Mouse (Mus musculus): Measurements from ENCODE around the gene Gramd1a. TPM values are rescaled to one million over a fixed set of nuclear protein-coding genes. Genes with fewer than 3 reads are reported as not detected.
A peak's percentile ranks its signal among the peaks of the same experiment; 100 is the strongest.

Gene Gramd1a
- polyA plus RNA-seq, 1 experiment from 2014 or later = 202 TPM

GRCm38 (mm10) chr7:31163666-31164577, 8.2 kb upstream of the Gramd1a start:
- H3K27me3 ChIP-seq = no peaks in the 10 kb centered on the region
- H3K36me3 ChIP-seq = no peaks in the 10 kb centered on the region
- H3K27ac ChIP-seq = no peak overlapping the region
- H3K4me1 ChIP-seq = no peaks in the 10 kb centered on the region
- H3K4me3 ChIP-seq = no peak overlapping the region
- peaks cover 5% of the 10 kb centered on the region; the same call in 1 of the 2 replicates for H3K9me3 ChIP-seq (replicated peaks)
- H3K9ac ChIP-seq = no peak overlapping the region
- no peak overlapping the region for H3K4me2 ChIP-seq (replicated peaks)
- ATAC-seq (ENCODE audit: low FRiP score) = peak; percentile 63
- WGBS = 61% methylated on average over 3 of the region's 3 CpGs

DNA sequence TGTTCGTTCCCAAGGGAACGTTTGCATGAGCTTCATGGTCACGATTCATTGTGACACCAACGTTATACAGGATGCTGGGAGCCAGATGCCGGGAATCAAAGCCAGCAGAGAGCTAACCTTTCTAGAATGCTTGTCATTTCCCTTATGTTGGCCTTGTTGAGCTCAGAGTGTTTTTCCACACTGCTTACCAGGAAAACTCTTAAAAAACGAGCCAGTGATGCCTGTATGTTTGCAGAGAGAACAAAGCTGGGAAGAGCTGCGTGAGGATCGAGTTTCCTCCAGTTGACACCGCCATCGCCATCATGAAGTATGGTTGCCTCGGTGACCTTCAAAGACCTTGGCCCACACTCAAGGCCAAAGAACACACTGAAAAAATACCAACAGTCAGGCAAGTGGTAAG, 6.6 kb upstream of the Gramd1a start:
- H3K27me3 ChIP-seq = no peaks in the 10 kb centered on the region
- H3K9me3 ChIP-seq (replicated peaks) = peaks cover 5% of the 10 kb centered on the region; the same call in 1 of the 2 replicates
- no peaks in the 10 kb centered on the region for H3K36me3 ChIP-seq
- no peak overlapping the region for H3K4me3 ChIP-seq
- no peak overlapping the region for H3K27ac ChIP-seq
- no peaks in the 10 kb centered on the region for H3K4me1 ChIP-seq
- no peak overlapping the region for H3K9ac ChIP-seq
- WGBS = 71% methylated on average over 11 of the region's 11 CpGs
- H3K4me2 ChIP-seq (replicated peaks) = no peak overlapping the region
- ATAC-seq (ENCODE audit: low FRiP score) = no peak

DNA sequence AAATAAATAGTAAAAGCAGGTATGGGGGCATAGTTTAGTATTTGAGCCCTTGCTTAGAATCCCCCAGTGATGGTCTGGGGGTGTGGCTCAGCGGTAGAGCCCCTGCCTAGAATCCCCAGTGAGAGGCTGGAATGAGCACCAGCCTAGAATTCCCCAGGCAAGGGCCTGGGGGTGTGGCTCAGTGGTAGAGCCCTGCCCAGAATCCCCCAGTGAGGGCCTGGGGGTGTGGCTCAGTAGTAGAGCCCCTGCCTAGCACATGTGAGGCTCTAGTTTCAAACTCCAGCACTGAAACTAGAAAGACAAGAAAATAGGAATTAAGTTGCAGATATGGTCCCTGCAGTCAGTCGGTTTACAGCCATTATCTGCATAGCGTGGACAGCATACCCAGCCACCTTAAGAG, 6.1 kb upstream of the Gramd1a start:
- no peaks in the 10 kb centered on the region for H3K4me1 ChIP-seq
- H3K9ac ChIP-seq = no peak overlapping the region
- ATAC-seq (ENCODE audit: low FRiP score) = no peak
- peaks cover 5% of the 10 kb centered on the region; the same call in 1 of the 2 replicates for H3K9me3 ChIP-seq (replicated peaks)
- no peaks in the 10 kb centered on the region for H3K27me3 ChIP-seq
- WGBS = 60% methylated on average over 3 of the region's 3 CpGs
- H3K4me3 ChIP-seq = no peak overlapping the region
- H3K36me3 ChIP-seq = no peaks in the 10 kb centered on the region
- no peak overlapping the region for H3K4me2 ChIP-seq (replicated peaks)
- no peak overlapping the region for H3K27ac ChIP-seq

DNA sequence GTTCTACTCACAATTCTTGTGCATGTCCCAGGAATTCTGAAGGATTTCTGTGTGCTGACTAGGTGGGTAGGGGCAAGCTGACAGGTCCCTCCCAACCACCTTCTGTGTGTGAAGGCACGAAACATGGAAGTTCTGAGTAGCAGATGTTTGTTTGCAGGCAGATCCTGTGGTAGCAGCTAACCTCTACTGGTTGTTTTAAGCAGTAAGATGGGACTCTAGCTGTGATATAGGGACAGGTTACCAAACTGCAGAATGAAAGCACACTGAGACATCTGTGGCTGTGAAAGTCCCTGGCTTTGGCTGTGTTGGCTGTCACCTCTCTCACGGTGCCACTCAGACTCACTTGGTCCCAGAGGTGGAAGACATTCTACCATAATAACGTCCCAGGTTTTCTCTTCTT, 5.5 kb upstream of the Gramd1a start:
- WGBS = 81% methylated on average over 3 of the region's 3 CpGs

GRCm38 (mm10) chr7:31160763-31161162, 5.1 kb upstream of the Gramd1a start:
- WGBS = 93% methylated on average over 5 of the region's 5 CpGs
- Histone ChIP-seq H3K4me2 (replicated peaks) (no peak overlapping the region), H3K9me3 (replicated peaks) (peaks cover 2% of the 10 kb centered on the region; the same call in 1 of the 2 replicates), H3K27ac (no peak overlapping the region), H3K9ac (no peak overlapping the region), H3K4me1 (peaks cover 2% of the 10 kb centered on the region; the same call in 1 of the 2 replicates), H3K36me3 (no peaks in the 10 kb centered on the region), H3K4me3 (no peak overlapping the region), H3K27me3 (no peaks in the 10 kb centered on the region)
- no peak for ATAC-seq (ENCODE audit: low FRiP score)

More for the DNA sequence above, 5.5 kb upstream of the Gramd1a start:
- Histone ChIP-seq H3K4me1 (no peaks in the 10 kb centered on the region; the same call in 1 of the 2 replicates), H3K4me3 (no peak overlapping the region), H3K9me3 (replicated peaks) (peaks cover 5% of the 10 kb centered on the region; the same call in 1 of the 2 replicates), H3K27ac (no peak overlapping the region), H3K9ac (no peak overlapping the region), H3K36me3 (no peaks in the 10 kb centered on the region), H3K4me2 (replicated peaks) (no peak overlapping the region), H3K27me3 (no peaks in the 10 kb centered on the region)
- no peak for ATAC-seq (ENCODE audit: low FRiP score)

DNA sequence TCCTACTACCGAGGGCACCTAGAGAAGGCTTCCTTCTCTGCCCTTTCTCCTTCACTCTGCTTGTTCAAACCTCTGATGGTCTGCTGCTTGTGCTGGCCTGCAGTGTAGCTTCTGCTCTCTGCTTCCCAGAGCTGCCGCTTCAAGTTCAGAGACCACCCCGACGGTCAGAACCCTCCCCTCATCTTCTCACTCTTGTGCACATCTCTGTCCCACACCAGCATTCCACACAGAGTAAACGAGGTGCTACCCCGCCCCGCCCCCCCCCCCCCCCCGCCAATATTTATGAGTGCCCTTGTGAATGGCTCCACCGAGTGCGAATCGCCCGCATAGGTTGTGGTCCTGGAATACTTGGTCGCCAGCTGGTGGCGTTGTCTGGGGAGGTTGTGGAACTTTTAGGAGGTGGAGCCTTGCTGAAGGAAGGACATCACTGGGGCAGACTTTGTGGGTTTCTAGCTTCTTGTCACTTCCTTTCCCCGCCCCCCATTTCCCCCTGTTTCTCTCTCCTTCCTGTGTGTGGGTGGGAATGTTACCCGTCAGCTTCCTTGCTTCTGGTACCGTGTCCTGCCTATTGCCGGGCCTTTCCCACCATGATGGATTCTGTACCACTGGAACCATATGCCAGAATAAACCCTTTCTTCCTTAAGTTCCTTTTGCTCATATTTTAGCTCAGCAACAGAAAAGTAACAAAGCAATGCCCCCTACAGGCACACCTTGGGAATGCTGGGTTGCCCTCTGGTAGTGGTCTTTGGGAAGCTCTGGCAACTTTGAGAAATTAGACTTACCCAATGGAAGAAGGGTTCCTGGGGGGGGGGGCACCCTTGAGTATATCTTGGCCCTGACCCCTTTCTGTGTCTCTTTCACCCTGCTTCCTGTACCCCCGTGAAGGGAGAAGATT, 585 bp upstream of the Gramd1a start:
- Histone ChIP-seq H3K27ac (no peak overlapping the region), H3K9ac (no peak overlapping the region), H3K27me3 (no peaks in the 10 kb centered on the region), H3K4me1 (peaks cover 12% of the 10 kb centered on the region), H3K36me3 (no peaks in the 10 kb centered on the region), H3K9me3 (replicated peaks) (no peaks in the 10 kb centered on the region), H3K4me2 (replicated peaks) (no peak overlapping the region; the same call in 1 of the 2 replicates), H3K4me3 (no peak overlapping the region)
- 40% methylated on average over 16 of the region's 19 CpGs for WGBS
- ATAC-seq (ENCODE audit: low FRiP score) = no peak

- H3K4me2 ChIP-seq (replicated peaks) = no peak overlapping the region
- H3K9me3 ChIP-seq (replicated peaks) = no peaks in the 10 kb centered on the region
- H3K36me3 ChIP-seq = no peaks in the 10 kb centered on the region
- H3K4me3 ChIP-seq = no peak overlapping the region
- peaks cover 23% of the 10 kb centered on the region for H3K4me1 ChIP-seq
- no peak for ATAC-seq (ENCODE audit: low FRiP score)
- H3K9ac ChIP-seq = no peak overlapping the region
- H3K27me3 ChIP-seq = no peaks in the 10 kb centered on the region
- H3K27ac ChIP-seq = no peak overlapping the region
- WGBS = 93% methylated on average over 6 of the region's 6 CpGs
These were observed 2.0 kb downstream of the Gramd1a start for GRCm38 (mm10) chr7:31153536-31154320.

DNA sequence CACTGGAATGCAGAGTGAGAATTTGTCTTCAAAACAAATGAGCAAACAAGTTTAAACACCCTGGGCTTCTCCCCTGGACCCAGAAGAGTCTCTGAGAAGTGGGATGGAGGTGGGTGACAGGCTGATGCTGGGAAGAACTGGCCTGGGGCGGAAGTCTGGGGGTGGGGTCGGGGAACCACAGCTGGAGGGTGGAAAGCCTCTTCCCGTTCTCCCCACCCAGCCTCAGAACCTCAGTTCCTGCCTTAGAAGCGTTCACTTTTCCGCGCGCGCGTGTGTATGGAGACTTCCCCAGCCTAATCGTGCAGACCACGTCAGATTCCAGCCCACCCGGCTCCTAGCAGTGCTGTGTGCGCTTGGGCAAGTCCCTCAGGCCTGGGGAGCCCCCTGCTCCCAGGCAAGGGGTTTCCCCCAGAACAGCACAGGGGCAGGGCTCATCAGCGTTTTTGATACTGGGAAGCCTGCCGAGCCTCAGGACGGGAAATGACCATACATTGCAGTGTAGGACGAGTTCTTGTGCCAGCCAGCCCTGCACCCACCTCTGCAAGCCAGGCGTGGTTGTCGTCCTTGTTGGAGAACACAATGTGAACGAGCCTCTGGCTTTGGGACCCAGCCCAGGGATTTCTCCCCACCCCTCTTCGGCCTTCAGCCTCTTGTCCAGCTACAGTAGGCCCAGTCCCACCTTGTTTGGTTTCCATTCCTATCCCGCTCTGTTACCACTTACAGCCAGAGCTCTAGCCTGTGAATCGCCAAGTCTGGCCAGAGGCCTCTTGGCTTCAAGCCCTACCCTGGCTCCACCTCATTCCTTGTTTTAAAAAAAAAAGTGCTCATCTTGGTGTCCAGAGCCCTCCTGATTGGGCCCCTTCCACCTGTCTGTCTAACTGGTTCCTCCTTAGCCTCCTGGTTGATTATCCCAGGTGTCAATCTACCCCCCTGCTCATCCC, 4.1 kb downstream of the Gramd1a start:
- H3K27me3 ChIP-seq = no peaks in the 10 kb centered on the region
- H3K4me3 ChIP-seq = peak overlapping the region; percentile 89
- H3K36me3 ChIP-seq = peaks cover 8% of the 10 kb centered on the region; the same call in 1 of the 2 replicates
- peak; percentile 47 for ATAC-seq (ENCODE audit: low FRiP score)
- peak overlapping the region; percentile 97 for H3K27ac ChIP-seq
- H3K9me3 ChIP-seq (replicated peaks) = no peaks in the 10 kb centered on the region
- peaks cover 41% of the 10 kb centered on the region for H3K4me1 ChIP-seq
- H3K4me2 ChIP-seq (replicated peaks) = peak overlapping the region; percentile 72
- peak overlapping the region; percentile 87 for H3K9ac ChIP-seq
- WGBS = 16% methylated on average over 23 of the region's 23 CpGs

- peak; percentile 82 for ATAC-seq (ENCODE audit: low FRiP score)
- Histone ChIP-seq H3K4me3 (peak overlapping the region; percentile 89), H3K9me3 (replicated peaks) (no peaks in the 10 kb centered on the region), H3K9ac (peak overlapping the region; percentile 87), H3K4me2 (replicated peaks) (peak overlapping the region; percentile 72), H3K27ac (peak overlapping the region; percentile 97), H3K27me3 (no peaks in the 10 kb centered on the region), H3K4me1 (peaks cover 39% of the 10 kb centered on the region), H3K36me3 (peaks cover 8% of the 10 kb centered on the region; the same call in 1 of the 2 replicates)
- under 1% methylated on average over 61 of the region's 63 CpGs for WGBS
These were observed 5.0 kb downstream of the Gramd1a start for GRCm38 (mm10) chr7:31150566-31151300.

DNA sequence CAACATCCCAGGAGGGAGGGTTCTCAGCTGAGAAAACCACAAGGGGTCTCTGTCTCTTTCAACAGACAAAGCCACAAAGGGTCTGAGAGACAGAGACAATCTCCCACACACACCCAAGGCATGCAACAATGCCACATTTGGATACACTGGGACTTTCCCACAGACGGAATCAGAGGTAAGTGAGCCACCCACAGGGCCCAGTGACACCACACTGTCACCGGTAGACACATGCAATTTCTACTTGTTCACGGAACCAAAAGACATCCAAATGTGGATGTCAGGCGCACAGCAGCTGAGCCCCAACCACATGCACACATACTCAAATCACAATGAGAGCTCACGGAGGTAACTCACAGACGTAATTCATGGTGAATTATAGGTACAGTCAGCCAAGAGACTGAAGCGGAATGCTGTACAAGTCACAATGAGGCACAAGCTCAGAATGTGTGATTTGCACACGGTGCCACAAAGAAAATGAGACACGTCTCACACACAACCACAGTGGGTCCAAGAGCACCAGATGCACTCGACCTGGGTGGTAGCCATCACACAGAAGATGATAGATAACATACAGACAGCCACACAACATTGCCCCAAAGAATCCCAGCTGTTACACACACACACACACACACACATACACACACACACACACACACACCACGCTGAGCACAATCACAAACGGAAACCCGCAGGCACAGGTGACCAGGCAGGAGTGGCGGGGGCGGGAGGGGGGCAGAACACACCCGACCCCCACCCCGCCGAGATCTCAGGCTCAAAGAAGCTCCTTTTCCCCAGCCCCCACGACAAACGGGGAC, 5.7 kb downstream of the Gramd1a start:
- peak overlapping the region; percentile 89 for H3K4me3 ChIP-seq
- H3K4me2 ChIP-seq (replicated peaks) = peak overlapping the region; percentile 72
- H3K9me3 ChIP-seq (replicated peaks) = no peaks in the 10 kb centered on the region
- H3K4me1 ChIP-seq = peaks cover 37% of the 10 kb centered on the region
- H3K36me3 ChIP-seq = peaks cover 11% of the 10 kb centered on the region; the same call in 1 of the 2 replicates
- H3K27ac ChIP-seq = peak overlapping the region; percentile 97
- no peaks in the 10 kb centered on the region for H3K27me3 ChIP-seq
- H3K9ac ChIP-seq = peak overlapping the region; percentile 87
- peak; percentile 17; the same call in 1 of the 2 replicates for ATAC-seq (ENCODE audit: low FRiP score)
- 1% methylated on average over 20 of the region's 20 CpGs for WGBS

Data from hindbrain, embryonic 12.5 days (tissue).